Mouse (Mus musculus) bone marrow, adult 2 months (tissue): ENCODE results near the gene Hoxb4.

Experiments
- CTCF ChIP-seq: fragments of 200-500 bp; IDR thresholded peaks from 2 replicates; pipeline ENCODE4 v1.5.1; 2011; ENCODE audit warnings: low read length, control low read depth; ENCODE audit not compliant: control insufficient read depth, insufficient read depth
- POLR2A ChIP-seq: fragments of 200-500 bp; IDR thresholded peaks from 2 replicates; pipeline ENCODE4 v1.6.1; 2011; ENCODE audit warnings: low read depth, mild to moderate bottlenecking, control low read depth, low read length, borderline replicate concordance; ENCODE audit not compliant: control insufficient read depth

- no peak for TF ChIP-seq POLR2A
- TF ChIP-seq CTCF = no peak
These were observed 1.2 kb downstream of the Hoxb4 start for GRCm38 (mm10) chr11:96319071-96319902.
